Mouse (Mus musculus) hindbrain, embryonic 13.5 days (tissue): ENCODE data around the gene Sptbn4. TPM values are rescaled to one million over a fixed set of nuclear protein-coding genes. Genes with fewer than 3 reads are reported as not detected.

Experiments used
- ATAC-seq: fragments of 200-750 bp; cut with Nextera tagmentation; 2 replicates; pipeline ENCODE4 v1.8.0; 2017; ENCODE audit warnings: moderate TSS enrichment; ENCODE audit not compliant: low FRiP score
- H3K27ac ChIP-seq: fragments of 300-500 bp; sonication (generic); 2 replicates; pipeline ENCODE4 v1.5.1; 2015; ENCODE audit warnings: inconsistent platforms, mild to moderate bottlenecking, moderate library complexity
- H3K27me3 ChIP-seq: fragments of 300-500 bp; sonication (generic); 2 replicates; pipeline ENCODE4 v1.6.1; 2015; ENCODE audit warnings: mild to moderate bottlenecking, inconsistent platforms
- H3K36me3 ChIP-seq: fragments of 300-500 bp; sonication (generic); 2 replicates; pipeline ENCODE4 v1.6.1; 2015; ENCODE audit warnings: mild to moderate bottlenecking, inconsistent platforms
- H3K4me1 ChIP-seq: fragments of 300-500 bp; sonication (generic); replicated peaks from 2 replicates; pipeline ENCODE4 v1.6.1; 2015; ENCODE audit warnings: inconsistent platforms
- H3K4me2 ChIP-seq: fragments of 300-500 bp; sonication (generic); 2 replicates; pipeline ENCODE4 v1.6.1; 2015; ENCODE audit warnings: inconsistent platforms, mild to moderate bottlenecking, moderate library complexity
- H3K4me3 ChIP-seq: fragments of 300-500 bp; sonication (generic); 2 replicates; pipeline ENCODE4 v1.5.1; 2015; ENCODE audit warnings: mild to moderate bottlenecking, inconsistent platforms
- H3K9ac ChIP-seq: fragments of 300-500 bp; sonication (generic); 2 replicates; pipeline ENCODE4 v1.6.1; 2015; ENCODE audit warnings: mild to moderate bottlenecking, inconsistent platforms
- H3K9me3 ChIP-seq: fragments of 300-500 bp; sonication (generic); 2 replicates; pipeline ENCODE4 v1.6.1; 2016; ENCODE audit warnings: inconsistent platforms
- WGBS: fragments of 180-500 bp; shearing (Covaris S2); methylation state at CpG from one replicate; pipeline ENCODE4 v1.1.7; 2015; 5-methylcytosine and 5-hydroxymethylcytosine counted together
- polyA plus RNA-seq: library from polyadenylated mRNA; unstranded; fragments of >200 nt; fragmentation: Nextera tagmentation; extraction: Ambion mirVana; gene quantifications from 2 replicates; pipeline ENCODE4 v1.2.1, GENCODE M21; 2015

Sptbn4 gene
- polyA plus RNA-seq, 1 experiment from 2014 or later: 2.6 TPM

DNA sequence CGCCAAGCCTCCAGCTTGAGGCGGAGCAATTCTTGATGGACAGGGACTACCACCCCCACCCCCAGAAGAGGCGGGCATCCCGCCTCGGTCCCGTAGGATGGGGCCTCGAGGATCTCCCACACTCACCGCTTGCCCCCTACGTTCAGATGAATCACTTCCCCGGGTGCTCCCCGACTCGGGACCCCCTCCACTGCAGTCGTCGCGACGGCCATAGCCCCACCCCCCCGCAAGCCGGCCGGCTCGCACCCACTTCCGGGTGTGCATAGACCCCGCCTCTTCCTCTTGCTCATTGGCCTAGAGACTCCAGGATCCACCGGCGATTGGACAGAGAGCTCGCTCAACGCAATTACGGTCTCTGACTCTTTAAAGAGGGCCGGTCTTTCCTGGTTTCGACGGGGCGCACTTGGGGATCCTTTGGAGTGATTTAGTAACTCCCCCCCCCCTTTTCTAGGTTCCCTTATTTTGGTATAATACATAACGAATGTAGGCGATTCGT, 91.7 kb downstream of the Sptbn4 start, which contains the start of gene Shkbp1:
Shkbp1 (minus strand) TSS at position 275 of the 496 bp plus-strand sequence.
- peak; percentile 93 for ATAC-seq
- Histone ChIP-seq H3K27ac (peak within 1 kb of the TSS; percentile 80), H3K36me3 (peaks cover 30% of the 10 kb centered on the region), H3K9me3 (no peaks in the 10 kb centered on the region), H3K4me1 (peaks cover 29% of the 10 kb centered on the region), H3K27me3 (peaks cover 39% of the 10 kb centered on the region), H3K4me2 (peak within 1 kb of the TSS; percentile 71), H3K9ac (peak within 1 kb of the TSS; percentile 79), H3K4me3 (peak within 1 kb of the TSS; percentile 69)
- under 1% methylated on average over 34 of the region's 34 CpGs for WGBS

DNA sequence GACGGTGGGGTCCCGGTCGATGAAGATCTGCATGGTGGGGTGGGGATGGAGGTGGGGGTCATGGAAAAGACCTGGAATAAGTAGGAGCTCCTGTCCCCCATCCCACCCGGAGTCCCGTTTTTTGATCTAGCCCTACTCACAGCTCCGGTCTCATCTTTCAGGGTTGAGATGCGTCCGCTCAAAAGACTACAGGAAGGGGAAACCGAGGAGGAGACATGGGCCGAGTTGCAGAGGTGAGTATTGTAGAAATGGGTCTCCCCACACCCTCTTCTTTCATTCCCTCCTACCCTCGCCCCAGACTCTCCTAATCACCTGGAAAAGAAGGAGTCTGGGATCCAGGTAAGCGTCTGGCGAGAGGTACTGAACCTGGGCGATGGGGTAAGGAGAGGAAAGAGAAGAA, 92.2 kb downstream of the Sptbn4 start:
- WGBS: 8% methylated on average over 14 of the region's 14 CpGs

DNA sequence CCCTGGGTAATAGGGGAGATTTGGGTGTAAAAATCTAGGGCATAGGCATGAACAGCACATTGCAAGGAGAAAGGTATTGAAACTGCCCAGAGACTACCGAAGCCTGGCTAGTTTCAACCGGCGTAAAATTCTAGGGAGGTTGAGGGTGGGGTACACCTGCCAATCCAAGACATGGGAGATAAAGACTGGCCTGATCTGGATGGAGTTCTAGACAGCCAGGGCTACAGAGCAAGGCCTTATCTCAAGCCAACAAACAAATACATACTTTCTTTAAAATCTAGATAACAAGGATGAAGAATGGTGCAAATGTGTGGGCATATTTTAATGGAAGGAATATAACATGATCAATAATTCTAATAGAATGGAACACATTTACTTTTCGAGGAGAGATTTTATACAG, 92.7 kb downstream of the Sptbn4 start:
- H3K27me3 ChIP-seq: peaks cover 35% of the 10 kb centered on the region
- WGBS: 53% methylated on average over 4 of the region's 4 CpGs
- H3K4me3 ChIP-seq: peak overlapping the region; percentile 69
- H3K36me3 ChIP-seq: peaks cover 37% of the 10 kb centered on the region
- H3K4me1 ChIP-seq: peaks cover 28% of the 10 kb centered on the region
- no peak for ATAC-seq
- H3K9me3 ChIP-seq: no peaks in the 10 kb centered on the region
- peak overlapping the region; percentile 71 for H3K4me2 ChIP-seq
- no peak overlapping the region for H3K27ac ChIP-seq
- H3K9ac ChIP-seq: peak overlapping the region; percentile 79

More for the DNA sequence above, 92.2 kb downstream of the Sptbn4 start:
- Histone ChIP-seq H3K27ac (peak overlapping the region; percentile 80), H3K4me3 (peak overlapping the region; percentile 69), H3K4me1 (peaks cover 28% of the 10 kb centered on the region), H3K27me3 (peaks cover 39% of the 10 kb centered on the region), H3K36me3 (peaks cover 35% of the 10 kb centered on the region), H3K4me2 (peak overlapping the region; percentile 71), H3K9me3 (no peaks in the 10 kb centered on the region), H3K9ac (peak overlapping the region; percentile 79)
- peak; percentile 22 for ATAC-seq

DNA sequence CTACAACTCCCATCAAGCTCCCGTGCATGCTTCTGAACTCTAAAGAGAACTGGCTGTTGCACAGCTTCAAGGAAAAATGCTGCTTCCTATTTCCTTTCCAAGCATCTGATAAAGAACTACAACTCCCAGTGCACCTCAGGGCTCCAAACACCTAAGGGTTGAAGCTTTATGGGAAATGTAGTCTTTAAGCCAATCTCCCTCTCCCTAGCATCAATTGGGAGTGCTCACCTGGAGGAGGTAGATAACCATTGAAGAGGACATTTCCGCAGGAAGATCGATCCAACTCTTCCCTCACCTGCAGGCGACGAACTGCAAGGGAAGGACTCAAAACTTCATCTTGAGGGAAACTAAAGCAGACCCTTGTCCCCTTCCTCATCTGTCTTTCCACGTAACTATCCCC, 93.3 kb downstream of the Sptbn4 start:
- WGBS: 28% methylated on average over 6 of the region's 6 CpGs
- Histone ChIP-seq H3K9ac (peak overlapping the region; percentile 79), H3K36me3 (peaks cover 41% of the 10 kb centered on the region), H3K4me3 (peak overlapping the region; percentile 69), H3K9me3 (no peaks in the 10 kb centered on the region), H3K4me2 (peak overlapping the region; percentile 71), H3K4me1 (peaks cover 28% of the 10 kb centered on the region), H3K27me3 (peaks cover 29% of the 10 kb centered on the region), H3K27ac (no peak overlapping the region)
- ATAC-seq: 0 out of 2 replicates have a peak, but pooled peaks have one; percentile 21

DNA sequence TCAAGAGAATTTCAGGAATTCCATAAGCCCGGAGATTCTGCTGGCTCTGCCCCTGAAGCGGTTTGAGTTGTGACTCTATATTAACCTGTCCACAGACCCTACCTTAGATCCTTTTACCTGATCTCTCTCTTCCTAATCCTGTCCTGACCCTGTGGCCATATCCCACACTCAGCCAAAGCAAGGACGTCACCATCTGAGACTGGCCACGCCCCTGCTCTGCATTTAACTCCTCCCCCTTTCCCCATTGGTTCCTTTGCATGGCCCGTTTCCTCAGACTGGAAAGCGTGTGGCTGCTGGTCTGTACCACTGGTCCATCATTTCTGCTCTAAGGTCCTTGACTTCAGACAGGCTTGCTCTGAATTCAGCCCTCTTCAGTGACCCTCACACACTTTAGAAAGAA, 102.0 kb downstream of the Sptbn4 start:
- Histone ChIP-seq H3K27me3 (no peaks in the 10 kb centered on the region), H3K9me3 (no peaks in the 10 kb centered on the region), H3K27ac (no peak overlapping the region), H3K4me3 (no peak overlapping the region), H3K4me2 (no peak overlapping the region), H3K4me1 (no peaks in the 10 kb centered on the region), H3K36me3 (peaks cover 88% of the 10 kb centered on the region), H3K9ac (no peak overlapping the region)
- WGBS: 15% methylated on average over 6 of the region's 6 CpGs
- peak; percentile 52; the same call in 1 of the 2 replicates for ATAC-seq

DNA sequence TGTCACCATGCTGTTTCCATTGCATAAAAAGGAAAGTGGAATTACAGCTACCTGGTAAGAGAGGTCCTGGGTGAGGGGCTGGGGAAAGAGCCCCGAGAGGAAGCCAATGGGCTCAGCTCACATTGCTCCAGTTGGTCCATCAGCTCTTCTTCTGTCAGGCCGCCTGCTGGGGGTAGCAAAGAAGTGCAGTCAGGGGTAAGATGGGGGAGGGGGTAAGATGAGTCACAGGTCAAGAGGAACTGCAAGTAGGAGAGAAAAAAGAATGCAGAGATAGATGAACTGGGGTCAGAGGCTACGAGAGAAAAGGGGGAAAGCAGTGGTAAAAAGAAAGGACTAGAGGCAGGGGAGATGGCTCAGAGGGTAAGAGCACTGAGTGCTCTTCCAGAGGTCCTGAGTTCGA, 104.9 kb downstream of the Sptbn4 start:
- Histone ChIP-seq H3K27me3 (peaks cover 16% of the 10 kb centered on the region), H3K9ac (no peak overlapping the region), H3K4me3 (no peak overlapping the region), H3K4me1 (peaks cover 17% of the 10 kb centered on the region), H3K36me3 (peaks cover 61% of the 10 kb centered on the region), H3K9me3 (no peaks in the 10 kb centered on the region), H3K4me2 (no peak overlapping the region), H3K27ac (no peak overlapping the region)
- no peak for ATAC-seq
- WGBS: 36% methylated on average over 4 of the region's 4 CpGs

DNA sequence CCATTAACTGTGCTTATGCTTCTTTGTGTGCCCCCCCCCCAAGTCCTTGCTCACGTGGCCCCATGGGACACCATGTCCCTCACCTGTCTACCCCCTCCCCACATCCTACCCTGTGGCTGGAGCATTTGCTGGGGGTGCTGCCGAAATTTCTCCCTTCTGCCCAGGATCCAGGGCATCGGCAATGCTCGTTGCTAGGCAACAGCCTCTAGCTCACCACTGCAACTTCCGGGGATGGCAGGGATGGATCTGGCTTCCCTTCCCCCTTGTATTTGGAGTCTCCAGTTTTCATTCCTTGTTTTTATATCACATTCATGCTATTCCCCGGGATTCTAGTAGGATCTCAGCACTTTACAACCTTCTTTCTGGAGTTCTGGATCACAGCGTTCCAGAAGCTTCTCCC, 108.0 kb downstream of the Sptbn4 start:
- Histone ChIP-seq H3K9me3 (no peaks in the 10 kb centered on the region), H3K4me2 (peak overlapping the region; percentile 53), H3K4me3 (peak overlapping the region; percentile 31), H3K4me1 (peaks cover 38% of the 10 kb centered on the region), H3K36me3 (peaks cover 30% of the 10 kb centered on the region), H3K27ac (0 out of 2 replicates have a peak overlapping the region, but pooled peaks have one; percentile 48), H3K27me3 (peaks cover 46% of the 10 kb centered on the region), H3K9ac (peak overlapping the region; percentile 61; the same call in 1 of the 2 replicates)
- WGBS: 22% methylated on average over 7 of the region's 7 CpGs
- ATAC-seq: no peak

DNA sequence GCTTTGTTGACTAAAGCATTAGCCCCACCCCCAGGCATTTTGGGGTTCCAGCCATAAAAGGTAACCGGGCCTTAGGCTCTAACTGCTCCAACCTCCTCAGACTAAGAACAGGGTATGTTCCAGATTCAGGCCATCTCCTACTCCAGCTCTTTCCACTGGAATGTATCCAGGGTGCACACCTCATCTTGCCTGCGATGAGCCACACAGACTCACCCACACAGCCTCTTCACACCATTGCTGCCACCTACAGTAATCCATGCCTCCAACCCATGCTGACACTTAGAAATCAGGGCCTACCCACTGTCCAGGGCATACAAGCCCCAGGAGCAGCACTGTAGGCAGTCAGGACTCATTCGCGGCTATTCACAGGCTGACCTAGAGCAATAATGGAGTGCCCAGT, 108.4 kb downstream of the Sptbn4 start:
- Histone ChIP-seq H3K27me3 (peaks cover 50% of the 10 kb centered on the region), H3K36me3 (peaks cover 26% of the 10 kb centered on the region), H3K4me3 (peak overlapping the region; percentile 31), H3K4me1 (peaks cover 42% of the 10 kb centered on the region), H3K4me2 (peak overlapping the region; percentile 53), H3K9me3 (no peaks in the 10 kb centered on the region), H3K9ac (peak overlapping the region; percentile 61; the same call in 1 of the 2 replicates), H3K27ac (0 out of 2 replicates have a peak overlapping the region, but pooled peaks have one; percentile 48)
- ATAC-seq: 0 out of 2 replicates have a peak, but pooled peaks have one; percentile 15
- WGBS: 57% methylated on average over 4 of the region's 4 CpGs

DNA sequence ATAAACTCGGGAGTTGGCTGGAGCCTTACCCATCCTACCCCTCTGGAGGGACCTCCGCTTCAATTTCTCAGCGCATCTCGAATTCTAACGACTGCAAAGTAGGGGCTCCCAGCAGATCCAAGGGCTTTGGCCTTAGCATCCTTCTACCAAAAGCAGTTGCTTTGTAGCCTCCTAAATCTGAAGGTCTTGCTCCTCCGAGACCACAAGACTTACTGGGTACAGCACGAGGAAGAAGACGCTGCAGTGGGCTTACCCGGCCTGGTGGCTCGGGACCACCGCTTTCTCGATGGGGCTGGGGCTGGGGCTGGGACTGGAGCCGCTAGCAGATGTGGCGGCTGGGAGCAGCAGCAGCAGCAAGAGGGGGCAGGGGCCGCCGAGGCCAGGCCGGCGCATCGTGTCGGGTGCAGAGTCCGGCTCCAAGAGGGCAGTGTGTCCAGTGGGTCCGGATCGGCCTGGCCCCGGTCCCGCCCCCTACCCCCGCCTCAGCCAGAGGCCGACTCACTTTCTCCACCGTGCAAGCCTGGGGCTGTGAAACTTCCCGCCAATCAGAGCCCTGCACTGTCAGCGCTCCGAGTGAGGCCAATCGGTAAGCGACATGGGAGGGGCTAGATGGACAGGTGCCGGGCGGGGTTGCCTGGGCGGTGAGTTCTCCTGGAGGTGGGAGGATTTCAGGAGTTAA, 110.2 kb downstream of the Sptbn4 start, which contains the start of gene Ltbp4:
Ltbp4 (minus strand) TSS at position 518 of the 679 bp plus-strand sequence.
- Histone ChIP-seq H3K4me1 (peaks cover 60% of the 10 kb centered on the region), H3K36me3 (peaks cover 13% of the 10 kb centered on the region)

DNA sequence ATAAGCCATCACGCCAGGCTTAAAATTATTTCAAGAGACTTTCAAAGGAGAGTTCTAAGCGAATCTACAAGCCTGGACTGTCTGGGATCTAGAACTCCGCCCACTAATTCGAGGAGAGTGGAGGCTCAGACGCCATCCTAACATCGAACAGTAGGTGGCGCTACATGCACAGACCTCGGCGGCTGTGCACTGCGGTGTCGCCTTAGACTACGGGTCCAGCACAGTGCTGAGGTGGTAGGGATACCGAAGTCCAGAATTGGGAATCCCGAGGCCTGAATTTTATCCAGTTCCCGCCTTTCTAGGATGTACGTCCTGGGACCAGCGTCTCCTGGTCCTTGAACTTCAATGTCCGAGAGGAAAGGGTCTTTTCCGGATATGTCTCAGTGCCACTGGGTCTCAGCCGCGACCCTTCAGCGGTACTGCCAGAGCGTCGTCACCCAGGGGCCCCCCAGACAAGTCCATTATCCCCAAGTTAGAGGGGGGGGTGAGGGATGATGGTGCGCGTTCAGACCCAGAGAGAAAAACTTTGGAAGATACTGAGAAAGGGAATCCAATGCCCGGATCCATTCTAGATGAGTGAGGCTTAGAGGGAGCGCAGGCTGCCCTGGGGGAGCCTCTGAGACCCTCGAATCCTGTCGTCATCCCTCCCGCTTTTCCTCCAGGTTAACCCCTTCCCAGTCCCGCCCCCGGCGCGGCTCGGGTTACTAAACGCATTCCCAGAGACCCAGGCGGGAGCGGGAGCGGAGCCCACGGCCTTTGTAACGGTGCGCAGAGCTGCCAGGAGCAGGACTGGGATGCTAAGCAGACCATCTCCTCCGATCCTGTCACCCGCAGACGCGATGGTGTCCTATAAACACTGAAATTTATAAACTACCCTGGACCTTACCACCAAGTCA, 111.3 kb downstream of the Sptbn4 start:
- WGBS: 1% methylated on average over 47 of the region's 47 CpGs
- Histone ChIP-seq H3K27ac (no peak overlapping the region), H3K4me3 (peak overlapping the region; percentile 29), H3K9ac (peak overlapping the region; percentile 58), H3K27me3 (peaks cover 79% of the 10 kb centered on the region), H3K36me3 (peaks cover 3% of the 10 kb centered on the region; the same call in 1 of the 2 replicates), H3K9me3 (no peaks in the 10 kb centered on the region), H3K4me1 (peaks cover 70% of the 10 kb centered on the region), H3K4me2 (peak overlapping the region; percentile 53)
- ATAC-seq: peak; percentile 71

More for the DNA sequence above, 110.2 kb downstream of the Sptbn4 start, which contains the start of gene Ltbp4:
- H3K9ac ChIP-seq: peak within 1 kb of the TSS; percentile 58
- no peak for ATAC-seq
- WGBS: under 1% methylated on average over 36 of the region's 36 CpGs
- H3K27me3 ChIP-seq: peaks cover 68% of the 10 kb centered on the region
- H3K4me3 ChIP-seq: peak within 1 kb of the TSS; percentile 29
- H3K9me3 ChIP-seq: no peaks in the 10 kb centered on the region
- H3K27ac ChIP-seq: no peak within 1 kb of the TSS
- peak within 1 kb of the TSS; percentile 53 for H3K4me2 ChIP-seq

DNA sequence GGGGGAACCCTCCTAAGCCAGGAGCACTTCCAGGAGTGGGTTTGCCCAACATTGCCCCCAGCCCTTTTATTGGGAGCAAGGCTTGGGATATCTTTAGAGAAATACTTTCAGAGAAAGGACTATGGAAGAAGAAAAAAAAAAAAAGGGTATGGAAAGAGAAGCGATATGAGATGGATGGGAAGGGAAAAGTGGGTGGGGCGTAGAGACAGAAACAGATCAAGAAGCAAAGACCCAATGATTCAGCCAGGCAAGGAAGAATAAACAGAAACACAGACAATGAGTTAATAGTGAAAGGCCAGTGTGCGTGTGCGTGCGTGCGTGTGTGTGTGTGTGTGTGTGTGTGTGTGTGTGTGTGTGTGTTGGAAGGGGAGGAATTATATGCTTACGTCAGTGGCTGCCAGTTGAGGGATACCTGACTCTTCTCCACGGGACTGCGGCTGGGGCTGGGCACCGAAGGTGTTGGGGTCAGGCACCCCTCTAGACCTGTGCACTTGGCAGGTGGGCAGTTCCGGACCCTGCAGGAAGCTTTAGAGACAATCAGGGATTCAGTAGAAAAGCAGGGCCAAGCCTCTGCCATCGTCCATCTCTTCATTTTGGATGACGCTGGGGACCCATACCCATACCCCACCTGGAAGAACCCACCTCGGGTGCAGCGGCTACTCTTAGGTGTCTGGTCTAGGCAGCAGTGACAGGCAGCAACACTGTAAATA, 112.3 kb downstream of the Sptbn4 start:
- Histone ChIP-seq H3K4me2 (no peak overlapping the region; the same call in 1 of the 2 replicates), H3K9ac (no peak overlapping the region), H3K4me1 (peaks cover 79% of the 10 kb centered on the region), H3K9me3 (no peaks in the 10 kb centered on the region), H3K4me3 (peak overlapping the region; percentile 29; the same call in 1 of the 2 replicates), H3K27me3 (peaks cover 89% of the 10 kb centered on the region), H3K27ac (no peak overlapping the region), H3K36me3 (no peaks in the 10 kb centered on the region)
- ATAC-seq: 0 out of 2 replicates have a peak, but pooled peaks have one; percentile 1
- 55% methylated on average over 15 of the region's 15 CpGs for WGBS
